Mouse (Mus musculus): ENCODE results near the gene Barx1. TPM values are rescaled to one million over a fixed set of nuclear protein-coding genes. Genes with fewer than 3 reads are reported as not detected.

Barx1 gene
- polyA plus RNA-seq, 2 experiments: 0.11 to 0.49 TPM

DNA sequence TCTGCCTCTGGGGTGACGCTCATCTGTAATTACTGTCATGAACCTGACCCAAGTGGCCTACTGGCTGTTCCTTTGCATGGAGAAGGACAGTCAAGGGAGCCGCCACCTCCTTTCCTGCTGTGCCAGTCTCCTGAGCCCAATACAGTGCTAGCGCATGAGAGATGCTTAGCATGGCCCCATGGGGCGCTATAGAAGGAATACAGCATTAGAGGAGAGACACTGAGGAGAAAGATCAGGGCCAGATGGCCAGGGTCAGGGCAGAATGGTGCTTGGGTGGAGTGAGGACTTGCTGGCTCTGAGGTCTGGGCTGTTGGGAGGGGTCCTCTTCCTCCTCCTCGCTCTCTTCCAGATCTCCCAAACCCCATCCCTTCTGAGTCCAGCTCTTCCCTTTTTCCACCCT, 23.9 kb downstream of the Barx1 start:
- DNase-seq (ENCODE audit: low read depth in 3 of 3, low spot score in 3 of 3): no peak
- TF ChIP-seq EP300 (IDR thresholded peaks at IDR 0.05; ENCODE audit: low read depth) (no peak), CTCF (IDR thresholded peaks at IDR 0.05; ENCODE audit: low read depth) (no peak)

DNA sequence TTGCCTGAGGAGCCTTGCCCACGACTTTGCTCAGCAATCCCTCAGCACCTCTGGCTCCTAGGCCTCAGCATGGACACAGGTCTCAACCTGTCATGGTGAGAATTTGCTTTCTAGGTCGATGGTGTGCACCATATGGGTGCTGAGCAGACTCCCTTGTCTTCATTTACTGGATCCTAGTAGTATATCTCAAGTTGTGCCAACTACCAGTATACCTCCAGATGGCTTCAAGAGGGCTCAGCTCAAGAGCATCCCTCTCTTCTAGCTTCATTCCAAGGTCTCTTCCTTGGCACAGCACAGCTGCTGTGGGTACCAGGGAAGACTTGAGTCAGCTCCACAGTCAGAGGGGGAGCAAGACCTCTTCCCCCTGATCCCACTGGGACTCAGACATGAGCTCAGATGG, 29.2 kb downstream of the Barx1 start:
- H3K9me3 ChIP-seq (ENCODE audit: control insufficient read depth, low read length): no peaks in the 10 kb centered on the region
- no peak overlapping the region for H3K27ac ChIP-seq
- no peak overlapping the region for H3K4me3 ChIP-seq (ENCODE audit: insufficient read depth in 1 of 2, low read depth in 2 of 2, low read length in 2 of 2)
- H3K36me3 ChIP-seq (replicated peaks; ENCODE audit: control insufficient read depth, insufficient read depth, low read depth): no peaks in the 10 kb centered on the region
- ATAC-seq (ENCODE audit: insufficient read depth) (no peak), DNase-seq (ENCODE audit: low read depth in 3 of 3, low spot score in 3 of 3) (no peak)
- H3K9ac ChIP-seq (replicated peaks): no peak overlapping the region
- no peaks in the 10 kb centered on the region for H3K27me3 ChIP-seq (ENCODE audit: control insufficient read depth, insufficient read depth, low read length)
- H3K4me2 ChIP-seq (ENCODE audit: low read depth): no peak overlapping the region
- WGBS (ENCODE audit: insufficient replicate concordance): 18% methylated on average over 2 of the region's 2 CpGs
- H3K4me1 ChIP-seq (replicated peaks; ENCODE audit: control insufficient read depth in 2 of 2, insufficient read depth in 2 of 2, low read length in 1 of 2): no peaks in the 10 kb centered on the region
- TF ChIP-seq CTCF (IDR thresholded peaks at IDR 0.05; ENCODE audit: low read depth): no peak
- no peak for TF ChIP-seq EP300 (IDR thresholded peaks at IDR 0.05; ENCODE audit: low read depth)

More for the DNA sequence above, 23.9 kb downstream of the Barx1 start:
- Histone ChIP-seq H3K9me3 (ENCODE audit: control insufficient read depth, low read length) (no peaks in the 10 kb centered on the region), H3K36me3 (replicated peaks; ENCODE audit: control insufficient read depth, insufficient read depth, low read depth) (no peaks in the 10 kb centered on the region), H3K4me3 (ENCODE audit: insufficient read depth in 1 of 2, low read depth in 2 of 2, low read length in 2 of 2) (no peak overlapping the region), H3K9ac (replicated peaks) (no peak overlapping the region), H3K27me3 (ENCODE audit: control insufficient read depth, insufficient read depth, low read length) (no peaks in the 10 kb centered on the region), H3K4me1 (replicated peaks; ENCODE audit: control insufficient read depth in 2 of 2, insufficient read depth in 2 of 2, low read length in 1 of 2) (no peaks in the 10 kb centered on the region), H3K27ac (no peak overlapping the region), H3K4me2 (ENCODE audit: low read depth) (no peak overlapping the region)
- no peak for ATAC-seq (ENCODE audit: insufficient read depth)
- 41% methylated on average over 5 of the region's 5 CpGs for WGBS (ENCODE audit: insufficient replicate concordance)

GRCm38 (mm10) chr13:48694090-48695064, 31.6 kb downstream of the Barx1 start:
- no peak overlapping the region for H3K27ac ChIP-seq
- H3K36me3 ChIP-seq (replicated peaks; ENCODE audit: control insufficient read depth, insufficient read depth, low read depth): no peaks in the 10 kb centered on the region
- TF ChIP-seq EP300 (IDR thresholded peaks at IDR 0.05; ENCODE audit: low read depth) (no peak), CTCF (IDR thresholded peaks at IDR 0.05; ENCODE audit: low read depth) (no peak)
- H3K9ac ChIP-seq (replicated peaks): no peak overlapping the region
- H3K9me3 ChIP-seq (ENCODE audit: control insufficient read depth, low read length): no peaks in the 10 kb centered on the region
- ATAC-seq (ENCODE audit: insufficient read depth) (no peak), DNase-seq (ENCODE audit: low read depth in 3 of 3, low spot score in 3 of 3) (no peak)
- 55% methylated on average over 27 of the region's 27 CpGs for WGBS (ENCODE audit: insufficient replicate concordance)
- no peaks in the 10 kb centered on the region for H3K4me1 ChIP-seq (replicated peaks; ENCODE audit: control insufficient read depth in 2 of 2, insufficient read depth in 2 of 2, low read length in 1 of 2)
- no peak overlapping the region for H3K4me3 ChIP-seq (ENCODE audit: insufficient read depth in 1 of 2, low read depth in 2 of 2, low read length in 2 of 2)
- no peak overlapping the region for H3K4me2 ChIP-seq (ENCODE audit: low read depth)
- H3K27me3 ChIP-seq (ENCODE audit: control insufficient read depth, insufficient read depth, low read length): no peaks in the 10 kb centered on the region

DNA sequence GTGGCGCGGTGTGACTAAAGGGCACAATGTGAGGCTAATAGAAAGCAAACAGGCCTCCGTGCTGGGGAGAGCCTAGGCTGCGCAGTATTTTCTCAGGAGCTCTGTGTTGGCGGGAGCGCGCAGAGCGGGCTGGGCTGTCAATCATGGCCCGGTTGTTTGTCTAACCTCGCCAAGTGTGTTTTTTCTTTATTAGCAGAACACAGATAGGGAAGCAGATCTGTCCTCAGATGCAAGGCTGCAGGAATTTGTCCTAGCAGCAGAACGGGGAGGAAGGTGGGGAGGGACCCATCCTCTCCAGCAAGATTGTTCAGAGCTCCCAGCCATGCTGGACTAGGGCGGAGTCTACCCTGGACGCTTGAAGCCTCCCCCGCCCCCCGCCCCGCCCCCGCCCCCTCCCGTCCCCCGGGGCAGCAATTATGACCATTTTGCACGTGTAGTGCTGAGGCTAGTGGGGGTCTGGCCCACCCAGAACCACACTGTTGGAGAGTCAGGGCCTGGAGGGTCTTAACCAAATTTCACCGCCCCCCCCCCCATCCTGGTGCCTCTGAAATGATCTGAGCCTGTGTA, 43.7 kb downstream of the Barx1 start:
- H3K4me3 ChIP-seq (ENCODE audit: insufficient read depth in 1 of 2, low read depth in 2 of 2, low read length in 2 of 2): peak overlapping the region; percentile 15 to 55; a peak in 3 of 4 replicates
- no peaks in the 10 kb centered on the region for H3K4me1 ChIP-seq (replicated peaks; ENCODE audit: control insufficient read depth in 2 of 2, insufficient read depth in 2 of 2, low read length in 1 of 2)
- no peaks in the 10 kb centered on the region for H3K36me3 ChIP-seq (replicated peaks; ENCODE audit: control insufficient read depth, insufficient read depth, low read depth)
- TF ChIP-seq EP300 (IDR thresholded peaks at IDR 0.05; ENCODE audit: low read depth) (no peak), CTCF (IDR thresholded peaks at IDR 0.05; ENCODE audit: low read depth) (no peak)
- no peaks in the 10 kb centered on the region for H3K9me3 ChIP-seq (ENCODE audit: control insufficient read depth, low read length)
- ATAC-seq (ENCODE audit: insufficient read depth) (no peak), DNase-seq (ENCODE audit: low read depth in 3 of 3, low spot score in 3 of 3) (no peak)
- peak overlapping the region; percentile 39 for H3K4me2 ChIP-seq (ENCODE audit: low read depth)
- H3K27ac ChIP-seq: no peak overlapping the region
- WGBS (ENCODE audit: insufficient replicate concordance): 8% methylated on average over 21 of the region's 21 CpGs
- H3K9ac ChIP-seq (replicated peaks): no peak overlapping the region
- no peaks in the 10 kb centered on the region for H3K27me3 ChIP-seq (ENCODE audit: control insufficient read depth, insufficient read depth, low read length)

GRCm38 (mm10) chr13:48712675-48713074, 49.9 kb downstream of the Barx1 start:
- WGBS (ENCODE audit: insufficient replicate concordance): 31% methylated on average over 2 of the region's 2 CpGs
- no peak for TF ChIP-seq CTCF (IDR thresholded peaks at IDR 0.05; ENCODE audit: low read depth)
- no peak for TF ChIP-seq EP300 (IDR thresholded peaks at IDR 0.05; ENCODE audit: low read depth)
- Histone ChIP-seq H3K27ac (no peak overlapping the region), H3K27me3 (ENCODE audit: control insufficient read depth, insufficient read depth, low read length) (no peaks in the 10 kb centered on the region), H3K4me3 (ENCODE audit: insufficient read depth in 1 of 2, low read depth in 2 of 2, low read length in 2 of 2) (no peak overlapping the region), H3K36me3 (replicated peaks; ENCODE audit: control insufficient read depth, insufficient read depth, low read depth) (no peaks in the 10 kb centered on the region), H3K4me1 (replicated peaks; ENCODE audit: control insufficient read depth in 2 of 2, insufficient read depth in 2 of 2, low read length in 1 of 2) (no peaks in the 10 kb centered on the region), H3K9ac (replicated peaks) (no peak overlapping the region), H3K4me2 (ENCODE audit: low read depth) (no peak overlapping the region), H3K9me3 (ENCODE audit: control insufficient read depth, low read length) (no peaks in the 10 kb centered on the region)
- no peak for ATAC-seq (ENCODE audit: insufficient read depth)
- no peak for DNase-seq (ENCODE audit: low read depth in 3 of 3, low spot score in 3 of 3)

Measured in liver, embryonic 14.5 days (tissue).